Mouse (Mus musculus) heart, postnatal 0 days (tissue): Measurements from ENCODE around the gene Drc3.

Source experiments
- CTCF ChIP-seq: IDR thresholded peaks from 2 replicates; pipeline ENCODE4 v1.5.1; 2016; ENCODE audit warnings: antibody characterized with exemption, control low read depth, low read depth
- EP300 ChIP-seq: IDR thresholded peaks from 2 replicates; pipeline ENCODE4 v1.6.1; 2016; ENCODE audit warnings: antibody characterized with exemption, low read depth

DNA sequence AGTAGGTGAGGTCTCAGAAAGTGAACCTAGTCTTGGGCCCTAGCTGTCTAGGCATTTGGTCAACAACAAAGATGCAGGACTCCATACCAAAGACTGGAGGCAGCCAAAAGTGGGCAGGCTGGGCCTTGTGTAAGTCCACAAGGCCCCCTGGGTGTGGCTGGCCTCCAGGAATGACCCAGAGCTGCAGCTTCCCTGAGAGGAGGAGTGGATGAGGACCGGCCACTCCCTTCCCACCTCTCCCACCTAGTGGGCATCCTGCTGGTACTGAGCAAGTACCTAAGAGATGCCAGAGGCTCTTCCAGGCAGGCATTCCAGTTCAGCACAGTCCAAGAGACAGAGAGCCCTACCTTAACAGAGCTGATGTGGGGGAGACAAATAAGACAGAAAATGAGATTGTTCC is 6.8 kb downstream of the Drc3 start:
- TF ChIP-seq EP300 = no peak
- no peak for TF ChIP-seq CTCF
